Mouse (Mus musculus) testis, adult 2 months (tissue): ENCODE measurements around the gene Mink1.

Source experiments
- CTCF ChIP-seq: fragments of 200-500 bp; IDR thresholded peaks from 2 replicates; pipeline ENCODE4 v1.5.1; 2012; ENCODE audit warnings: low read depth, mild to moderate bottlenecking, inconsistent platforms, low read length, moderate library complexity; ENCODE audit not compliant: control insufficient read depth, insufficient read depth, insufficient replicate concordance
- POLR2A ChIP-seq: fragments of 200-500 bp; IDR thresholded peaks from 2 replicates; pipeline ENCODE4 v1.6.1; 2012; ENCODE audit warnings: low read depth, mild to moderate bottlenecking, inconsistent platforms, low read length, moderate library complexity; ENCODE audit not compliant: control insufficient read depth

- no peak for TF ChIP-seq POLR2A
- TF ChIP-seq CTCF = no peak
These were observed 96.3 kb downstream of the Mink1 start for GRCm38 (mm10) chr11:70658942-70659341.
